Mouse (Mus musculus) small intestine, adult 2 months (tissue): ENCODE results near the gene Defb18.

Experiments used
- CTCF ChIP-seq: fragments of 200-500 bp; IDR thresholded peaks from 2 replicates; pipeline ENCODE4 v1.5.1; 2012; ENCODE audit warnings: low read depth, mild to moderate bottlenecking, control low read depth, inconsistent platforms, low read length, moderate library complexity, mixed read lengths; ENCODE audit not compliant: insufficient replicate concordance, insufficient read length; ENCODE audit errors: extremely low read depth
- POLR2A ChIP-seq: fragments of 200-500 bp; IDR thresholded peaks from 2 replicates; pipeline ENCODE4 v1.6.1; 2012; ENCODE audit warnings: low read depth, mild to moderate bottlenecking, control low read depth, inconsistent platforms, low read length, moderate library complexity

GRCm38 (mm10) chr1:18265038-18265437 is 27.8 kb upstream of the Defb18 start, which contains the start of gene Defb41:
- TF ChIP-seq POLR2A (no peak), CTCF (no peak)
